Mouse (Mus musculus): ENCODE results near the gene Vmn1r196. TPM values are rescaled to one million over a fixed set of nuclear protein-coding genes. Genes with fewer than 3 reads are reported as not detected.
"Not testable (repeated sequence)": the region's sequence is repeated elsewhere in the genome, so short reads cannot be mapped to it uniquely, and the experiment has no call there.

The Vmn1r196 gene
- total RNA-seq (2022): not detected

DNA sequence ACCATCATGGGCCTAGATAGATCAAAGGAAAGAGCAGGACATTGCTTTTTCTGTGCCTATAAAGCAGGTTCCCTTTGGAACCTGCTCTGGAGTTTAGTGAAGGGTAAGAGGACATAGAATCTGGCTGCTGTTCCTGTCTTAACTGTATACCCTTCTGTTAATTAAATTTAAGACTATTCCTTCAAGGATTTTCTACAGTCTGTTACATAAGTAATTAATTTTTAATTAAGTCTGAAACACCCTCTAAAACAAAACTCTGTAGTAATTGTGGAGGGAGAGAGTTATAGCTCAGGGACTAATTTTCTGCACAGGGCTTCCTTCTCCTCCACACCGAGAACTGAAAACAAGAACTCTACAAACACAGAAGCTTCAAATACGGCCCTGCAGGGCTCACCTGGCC lies at the start of gene Vmn1r196:
Gene Vmn1r196, plus strand, starts transcription at position 301 of the 400 bp plus-strand sequence.
- no peak for DNase-seq (ENCODE audit: low spot score in 2 of 2)

DNA sequence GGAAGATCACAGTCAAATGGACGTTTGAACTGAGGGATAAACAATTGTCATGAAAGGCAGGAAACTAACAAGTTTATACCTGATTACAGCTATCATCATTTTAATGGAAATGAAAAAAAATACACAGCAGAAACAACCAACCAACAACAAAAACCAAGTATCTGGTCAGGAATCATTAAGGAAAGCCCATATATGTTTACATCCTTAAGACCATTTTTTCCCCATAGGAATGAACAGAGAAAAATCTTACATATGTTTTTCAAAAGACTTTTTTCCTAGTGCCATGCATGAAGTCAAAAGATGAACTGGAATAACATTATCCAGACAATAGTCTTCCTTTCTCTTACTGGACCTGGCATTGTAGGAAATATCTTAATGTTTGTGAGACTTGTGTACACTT lies 45.8 kb upstream of the Vmn1r196 start, which contains the start of gene Vmn1r194:
Gene Vmn1r194, plus strand, starts transcription at position 301 of the 400 bp plus-strand sequence.
- no peak for DNase-seq (ENCODE audit: low spot score in 2 of 2)

DNA sequence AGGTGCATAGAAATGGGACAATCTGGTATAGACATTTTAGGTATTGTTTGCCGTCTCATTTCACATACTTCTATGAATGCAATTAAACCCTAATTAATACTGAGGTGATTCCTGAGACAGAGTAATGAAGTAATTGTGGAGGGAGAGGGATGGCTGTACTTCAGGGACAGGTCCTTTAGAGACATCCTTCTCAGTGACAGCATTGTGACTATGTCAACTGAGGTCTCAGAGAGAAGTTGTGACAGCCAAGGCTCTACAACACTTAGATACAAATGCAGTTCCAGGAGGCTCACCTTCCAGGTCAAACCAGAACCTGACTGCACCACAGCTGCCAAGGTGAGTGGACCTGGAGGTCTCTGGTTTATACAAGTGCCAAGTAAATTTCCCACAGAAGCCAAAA lies 19.5 kb upstream of the Vmn1r196 start, which contains the start of gene Vmn1r195:
Gene Vmn1r195, plus strand, starts transcription at position 301 of the 400 bp plus-strand sequence.
- DNase-seq (ENCODE audit: low spot score in 2 of 2): not testable (repeated sequence)

DNA sequence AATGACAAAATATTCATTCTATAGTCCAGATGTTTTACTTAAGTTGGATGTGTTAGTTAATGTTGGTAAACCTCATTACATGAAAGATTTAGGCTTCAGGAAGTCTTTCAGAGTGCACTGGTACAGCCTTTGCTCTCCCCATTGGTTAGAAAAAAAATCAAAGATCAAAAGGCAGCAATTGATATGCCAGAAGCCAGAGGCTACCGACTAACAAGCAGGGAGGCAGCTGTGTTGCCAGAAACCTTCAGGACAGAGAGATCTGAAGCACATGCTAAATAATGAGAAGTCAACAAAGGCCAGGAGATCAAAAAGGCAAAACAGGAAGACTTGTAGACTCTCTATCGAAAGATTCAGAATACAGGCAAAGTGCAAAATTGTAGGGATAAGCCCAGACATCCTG lies 18.0 kb upstream of the Vmn1r196 start:
- DNase-seq (ENCODE audit: low spot score in 2 of 2): no peak

DNA sequence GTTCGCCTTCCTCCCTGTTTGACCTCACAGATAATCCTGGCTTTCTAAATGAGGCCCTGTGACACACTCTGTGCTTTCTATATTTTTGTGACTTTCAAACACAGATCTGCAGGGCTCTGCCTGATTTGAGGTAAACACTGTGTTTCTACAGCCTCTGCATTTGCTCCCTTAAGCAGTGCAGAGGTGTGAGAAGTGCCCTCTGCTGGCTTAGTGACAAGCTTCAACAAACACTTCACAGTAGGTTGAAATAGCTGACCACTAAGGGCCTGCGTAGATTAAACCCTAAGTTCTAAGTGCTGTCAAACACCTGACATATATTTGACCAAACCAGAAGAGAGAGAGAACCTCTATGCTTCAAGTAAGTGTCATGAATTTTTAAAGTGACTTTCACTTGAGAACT lies 5.1 kb upstream of the Vmn1r196 start:
- DNase-seq (ENCODE audit: low spot score in 2 of 2): no peak

DNA sequence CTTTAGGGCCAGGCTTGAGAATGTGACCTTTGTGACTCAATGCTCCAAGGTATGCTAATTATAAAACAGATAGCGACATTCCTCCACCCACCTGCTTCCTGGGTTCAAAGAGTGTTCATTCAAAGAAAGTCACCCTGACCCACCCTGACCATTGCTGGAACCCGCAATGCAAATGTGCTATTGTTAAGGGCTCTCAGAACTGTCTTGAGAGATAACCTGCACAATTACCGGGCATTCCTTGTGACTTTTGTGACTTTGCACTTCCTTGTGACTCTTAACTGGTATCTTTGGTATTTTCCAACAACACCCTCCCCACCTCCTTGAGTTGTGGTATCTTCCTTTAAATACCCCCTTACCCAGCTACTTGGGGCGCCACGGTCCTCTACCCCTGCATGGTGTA lies 18.4 kb downstream of the Vmn1r196 start:
- not testable (repeated sequence) for DNase-seq (ENCODE audit: low spot score in 2 of 2)

DNA sequence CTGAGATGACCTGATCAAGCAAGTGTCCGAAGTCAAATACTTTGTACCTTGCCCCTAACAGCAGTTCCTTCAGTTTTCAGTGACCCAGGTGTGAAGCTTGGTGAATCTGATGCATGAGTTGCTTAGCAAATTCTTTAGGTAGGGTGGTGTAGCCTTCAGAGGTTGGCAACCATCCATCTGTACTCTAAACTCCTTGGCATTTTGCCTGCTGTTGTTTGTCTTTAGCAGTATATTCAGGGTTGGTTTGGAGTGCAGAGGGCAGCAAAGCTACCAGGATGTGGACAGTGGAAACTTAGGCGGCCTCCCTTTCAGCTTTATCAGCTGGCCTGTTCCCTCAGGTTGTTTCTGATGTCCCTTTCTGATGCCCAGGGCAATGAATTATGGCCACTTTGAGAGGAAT lies 25.6 kb downstream of the Vmn1r196 start:
- no peak for DNase-seq (ENCODE audit: low spot score in 2 of 2)

DNA sequence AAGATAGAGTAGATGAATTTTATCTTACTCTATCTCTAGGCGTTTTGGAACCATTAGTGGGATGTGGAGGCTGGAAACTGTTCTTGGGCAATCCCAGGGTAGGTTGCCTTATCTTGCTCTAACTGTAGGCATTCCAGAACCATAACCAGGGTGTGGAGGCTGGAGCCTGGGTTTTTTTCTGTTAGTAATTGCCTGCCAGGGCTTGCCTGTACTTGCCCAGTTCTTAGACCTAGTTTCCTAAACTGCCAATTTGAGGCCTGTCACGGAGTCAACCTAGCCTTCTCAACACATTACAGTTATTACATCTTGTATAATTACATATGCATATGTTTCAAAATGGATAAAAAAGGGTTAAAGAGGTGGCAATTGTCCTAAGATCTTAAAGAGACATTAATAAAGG lies 27.6 kb downstream of the Vmn1r196 start:
- no peak for DNase-seq (ENCODE audit: low spot score in 2 of 2)

DNA sequence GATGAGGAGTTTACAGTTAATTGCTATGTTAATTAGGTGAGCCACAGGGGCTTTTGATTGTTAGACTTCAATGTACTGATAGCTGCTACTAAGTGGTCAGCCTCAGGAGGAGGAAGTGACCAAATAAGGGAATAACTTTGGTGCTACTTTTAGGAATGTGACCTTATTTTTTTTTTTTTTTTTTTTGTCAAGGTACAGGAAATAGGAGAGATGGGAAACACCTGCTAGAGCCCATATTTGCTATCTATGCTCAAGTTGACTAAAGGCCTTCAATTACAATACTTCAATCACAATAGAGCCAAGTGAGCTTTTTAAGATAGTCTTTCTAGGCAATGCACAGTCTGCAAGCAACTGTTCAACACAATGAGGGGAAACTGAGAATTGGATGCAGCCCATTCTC lies 30.4 kb downstream of the Vmn1r196 start:
- DNase-seq (ENCODE audit: low spot score in 2 of 2): no peak

DNA sequence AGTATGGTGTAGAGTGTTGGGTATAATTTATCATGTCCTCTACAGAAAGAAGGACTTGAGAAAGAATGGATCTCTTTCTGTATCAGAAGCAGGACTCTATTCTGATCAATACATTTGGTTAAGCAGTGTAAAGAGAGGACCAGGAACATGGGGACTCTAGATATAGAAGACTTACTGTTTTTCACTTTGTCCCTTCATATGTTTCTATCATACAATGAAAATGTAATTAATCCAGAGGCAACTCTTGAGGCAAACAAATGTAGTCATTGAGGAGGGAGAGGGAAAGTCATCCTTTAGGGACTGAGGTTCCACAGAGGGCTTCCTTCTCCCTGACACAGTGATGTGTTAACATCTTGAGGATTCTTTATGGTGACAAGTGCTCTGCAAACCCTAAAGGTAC lies 34.6 kb downstream of the Vmn1r196 start, which contains the start of gene Vmn1r197:
Gene Vmn1r197, plus strand, starts transcription at position 301 of the 400 bp plus-strand sequence.
- no peak for DNase-seq (ENCODE audit: low spot score in 2 of 2)

DNA sequence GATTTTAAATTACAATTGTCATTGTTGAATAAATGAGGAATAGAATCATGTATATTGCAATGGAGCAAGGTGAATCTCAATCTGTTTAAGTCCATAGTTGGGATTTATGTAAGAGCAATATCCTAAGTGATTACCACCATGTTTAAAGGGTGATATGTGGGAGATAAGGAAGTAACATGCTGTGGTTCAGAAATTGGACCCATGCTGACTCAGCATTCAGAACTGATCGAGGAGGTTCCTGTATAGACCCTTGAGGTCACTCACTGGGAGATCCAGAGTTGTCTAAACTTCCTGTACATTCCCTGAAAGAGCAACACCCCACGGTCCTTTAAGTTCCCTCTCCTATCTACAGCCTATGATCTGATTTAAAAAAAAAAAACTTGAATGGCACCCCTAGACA lies 43.5 kb downstream of the Vmn1r196 start:
- DNase-seq (ENCODE audit: low spot score in 2 of 2): no peak

DNA sequence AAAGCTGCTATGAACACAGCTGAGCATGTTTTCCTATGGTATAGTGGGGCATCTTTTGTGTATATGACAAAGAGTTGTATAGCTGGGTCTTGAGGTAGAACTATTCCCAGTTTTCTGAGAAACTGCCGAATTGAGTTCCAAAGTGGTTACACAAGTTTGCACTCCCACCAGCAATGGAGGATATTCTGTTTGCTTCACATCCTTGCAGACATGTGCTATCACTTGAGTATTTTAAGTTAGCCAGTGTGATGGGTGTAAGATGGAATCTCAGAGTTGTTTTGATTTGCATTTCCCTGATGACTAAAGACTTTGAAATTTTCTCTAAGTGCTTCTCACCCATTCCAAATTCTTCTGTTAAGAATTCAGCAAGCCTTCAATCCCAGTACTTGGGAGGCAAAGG lies 45.8 kb downstream of the Vmn1r196 start:
- no peak for DNase-seq (ENCODE audit: low spot score in 2 of 2)

Other genes with a start within 250 kb of the Vmn1r196 start
- 10 to 100 TPM; 55.1 to 70.7 (median 60.0) TPM for gene Hist1h4i, start 248.6 kb upstream of the Vmn1r196 start, total RNA-seq (2022)
- gene Hist1h2ag, start 247.0 kb upstream of the Vmn1r196 start, total RNA-seq (2022): 10 to 100 TPM in 2 of 4 experiments, 1 to 10 TPM in 2; 8.2 to 12.2 (median 10.1) TPM
- 10 to 100 TPM; 10.8 to 15.9 (median 12.1) TPM for gene Hist1h2bj, start 246.7 kb upstream of the Vmn1r196 start, total RNA-seq (2022)
- not detected for gene Vmn1r188, start 205.5 kb upstream of the Vmn1r196 start, total RNA-seq (2022)
- not detected for gene Vmn1r189, start 184.1 kb upstream of the Vmn1r196 start, total RNA-seq (2022)
- gene Vmn1r191, start 106.0 kb upstream of the Vmn1r196 start, total RNA-seq (2022): not detected
- gene Vmn1r192, start 98.8 kb upstream of the Vmn1r196 start, total RNA-seq (2022): not detected
- gene Vmn1r193, start 66.8 kb upstream of the Vmn1r196 start, total RNA-seq (2022): not detected
- gene Vmn1r194, start 45.7 kb upstream of the Vmn1r196 start, total RNA-seq (2022): not detected
- gene Vmn1r195, start 19.4 kb upstream of the Vmn1r196 start, total RNA-seq (2022): not detected
- not detected for gene Vmn1r197, start 34.7 kb downstream of the Vmn1r196 start, total RNA-seq (2022)
- gene Vmn1r198, start 60.4 kb downstream of the Vmn1r196 start, total RNA-seq (2022): not detected
- gene Vmn1r199, start 89.9 kb downstream of the Vmn1r196 start, total RNA-seq (2022): not detected
- gene Vmn1r200, start 100.5 kb downstream of the Vmn1r196 start, total RNA-seq (2022): not detected
- not detected for gene Vmn1r201, start 182.0 kb downstream of the Vmn1r196 start, total RNA-seq (2022)
- gene Vmn1r202, start 215.5 kb downstream of the Vmn1r196 start, total RNA-seq (2022): under 1 TPM in 2 of 4 experiments, not detected in 2; 0.16 to 0.28 TPM
- gene Vmn1r203, start 228.2 kb downstream of the Vmn1r196 start, total RNA-seq (2022): not detected